Mouse (Mus musculus) kidney, postnatal 0 days (tissue): ENCODE measurements around the gene Slit3. TPM values are rescaled to one million over a fixed set of nuclear protein-coding genes. Genes with fewer than 3 reads are reported as not detected.
A peak's percentile ranks its signal among the peaks of the same experiment; 100 is the strongest.

ENCODE experiments used
- ATAC-seq: fragments of 200-750 bp; cut with Nextera tagmentation; replicated peaks from 2 replicates; pipeline ENCODE4 v1.8.0; 2017; ENCODE audit warnings: low read depth, moderate number of reproducible peaks, moderate TSS enrichment, moderate library complexity; ENCODE audit not compliant: low FRiP score
- DNase-seq: peaks from one replicate; pipeline ENCODE4 v3.0.0-alpha.2; 2016; ENCODE audit warnings: low spot score
- H3K27ac ChIP-seq: fragments of 300-500 bp; sonication (generic); 2 replicates; pipeline ENCODE4 v1.5.1; 2014; ENCODE audit warnings: mild to moderate bottlenecking
- H3K27me3 ChIP-seq: fragments of 300-500 bp; sonication (generic); 2 replicates; pipeline ENCODE4 v1.6.1; 2014; ENCODE audit warnings: low read length, mixed read lengths; ENCODE audit not compliant: insufficient read depth
- H3K36me3 ChIP-seq: fragments of 300-500 bp; sonication (generic); 2 replicates; pipeline ENCODE4 v1.6.1; 2014; ENCODE audit warnings: low read length, mixed read lengths; ENCODE audit not compliant: insufficient read depth
- H3K4me1 ChIP-seq: fragments of 300-500 bp; sonication (generic); replicated peaks from 2 replicates; pipeline ENCODE4 v1.6.1; 2014; ENCODE audit warnings: antibody characterized with exemption, low read length, mixed read lengths; ENCODE audit not compliant: insufficient read depth
- H3K4me2 ChIP-seq: fragments of 300-500 bp; sonication (generic); 2 replicates; pipeline ENCODE4 v1.6.1; 2014; ENCODE audit warnings: mild to moderate bottlenecking, low read length, moderate library complexity, mixed read lengths
- H3K4me3 ChIP-seq: fragments of 300-500 bp; sonication (generic); replicated peaks from 2 replicates; pipeline ENCODE4 v1.5.1; 2014; ENCODE audit warnings: low read depth, low read length
- H3K9ac ChIP-seq: fragments of 300-500 bp; sonication (generic); 2 replicates; pipeline ENCODE4 v1.6.1; 2014; ENCODE audit warnings: low read depth, low read length
- H3K9me3 ChIP-seq: fragments of 300-500 bp; sonication (generic); replicated peaks from 2 replicates; pipeline ENCODE4 v1.6.1; 2016; ENCODE audit warnings: low read length, inconsistent platforms, mixed read lengths
- CTCF ChIP-seq: IDR thresholded peaks from 2 replicates; pipeline ENCODE4 v1.5.1; 2016; ENCODE audit warnings: antibody characterized with exemption, low read depth, mild to moderate bottlenecking, moderate library complexity
- WGBS: fragments of 180-500 bp; shearing (Covaris S2); extraction: QIAGEN DNeasy Blood & Tissue Kit; methylation state at CpG from one replicate; pipeline ENCODE4 v1.1.7; 2014; 5-methylcytosine and 5-hydroxymethylcytosine counted together
- polyA plus RNA-seq: library from polyadenylated mRNA; unstranded; fragments of >200 nt; fragmentation: Nextera tagmentation; extraction: Ambion mirVana; gene quantifications from 2 replicates; pipeline ENCODE4 v1.2.1, GENCODE M21; 2015

Slit3 gene
- polyA plus RNA-seq, 1 experiment from 2014 or later, result 6.6 TPM

DNA sequence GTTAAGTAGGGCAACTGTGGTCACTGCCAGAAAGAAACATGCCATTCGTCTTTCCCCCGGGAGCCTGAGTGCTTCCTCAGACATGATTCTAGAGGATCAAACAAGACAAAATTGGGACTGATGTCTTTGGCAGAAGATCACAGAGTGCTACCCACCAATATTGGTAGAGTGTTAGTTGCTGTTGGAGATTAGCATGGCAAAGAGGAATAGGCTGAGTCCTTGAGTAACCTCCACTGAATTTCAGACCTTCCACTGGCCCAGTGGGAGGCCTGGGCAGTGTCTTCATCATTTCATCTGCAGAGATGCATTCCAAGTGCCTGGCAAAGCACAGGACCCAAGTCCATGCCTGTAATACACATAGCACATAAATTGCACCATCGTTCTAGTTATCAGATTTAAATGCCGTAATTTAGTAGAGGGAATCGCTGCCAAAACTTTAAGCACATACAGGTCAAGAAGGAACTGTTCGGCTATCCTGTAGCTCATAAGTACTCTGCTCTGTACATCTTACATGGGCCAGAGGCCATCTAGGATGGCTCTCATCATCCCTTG is 77.6 kb downstream of the Slit3 start:
- H3K9ac ChIP-seq, result no peak overlapping the region
- H3K4me3 ChIP-seq, result no peak overlapping the region
- no peak for DNase-seq
- no peaks in the 10 kb centered on the region for H3K36me3 ChIP-seq
- H3K9me3 ChIP-seq, result no peaks in the 10 kb centered on the region
- no peak for ATAC-seq
- no peak overlapping the region for H3K27ac ChIP-seq
- no peak overlapping the region for H3K4me2 ChIP-seq
- H3K4me1 ChIP-seq, result 0 out of 2 replicates have a peak, but pooled peaks cover 5% of the 10 kb centered on the region
- TF ChIP-seq CTCF, result no peak
- no peaks in the 10 kb centered on the region for H3K27me3 ChIP-seq
- WGBS, result 78% methylated on average over 6 of the region's 6 CpGs

DNA sequence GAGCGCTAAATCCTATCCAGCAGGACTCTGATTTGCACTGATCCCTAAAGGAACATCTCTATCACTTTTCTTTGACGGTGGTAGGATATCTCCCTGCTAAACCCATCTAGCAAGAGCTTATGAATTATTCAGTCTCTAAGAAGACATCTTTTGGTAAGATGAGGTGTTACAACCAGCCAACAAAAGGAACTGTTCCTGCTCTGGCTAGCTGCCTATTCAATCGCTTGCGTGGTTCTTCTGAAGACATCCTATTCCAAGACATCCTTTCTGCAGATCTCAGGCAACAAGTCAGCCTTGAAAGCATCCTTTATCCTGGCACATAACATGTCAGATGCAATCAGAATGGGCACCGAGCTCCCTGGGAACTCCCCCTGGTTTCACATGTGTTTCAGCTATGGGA is 81.3 kb downstream of the Slit3 start:
- no peak overlapping the region; the same call in 1 of the 2 replicates for H3K27ac ChIP-seq
- ATAC-seq, result no peak
- H3K9me3 ChIP-seq, result no peaks in the 10 kb centered on the region
- 55% methylated on average over 5 of the region's 5 CpGs for WGBS
- DNase-seq, result no peak
- 0 out of 2 replicates have a peak, but pooled peaks cover 5% of the 10 kb centered on the region for H3K4me1 ChIP-seq
- no peaks in the 10 kb centered on the region for H3K36me3 ChIP-seq
- no peak overlapping the region for H3K9ac ChIP-seq
- no peaks in the 10 kb centered on the region for H3K27me3 ChIP-seq
- H3K4me2 ChIP-seq, result no peak overlapping the region
- TF ChIP-seq CTCF, result no peak
- H3K4me3 ChIP-seq, result no peak overlapping the region

DNA sequence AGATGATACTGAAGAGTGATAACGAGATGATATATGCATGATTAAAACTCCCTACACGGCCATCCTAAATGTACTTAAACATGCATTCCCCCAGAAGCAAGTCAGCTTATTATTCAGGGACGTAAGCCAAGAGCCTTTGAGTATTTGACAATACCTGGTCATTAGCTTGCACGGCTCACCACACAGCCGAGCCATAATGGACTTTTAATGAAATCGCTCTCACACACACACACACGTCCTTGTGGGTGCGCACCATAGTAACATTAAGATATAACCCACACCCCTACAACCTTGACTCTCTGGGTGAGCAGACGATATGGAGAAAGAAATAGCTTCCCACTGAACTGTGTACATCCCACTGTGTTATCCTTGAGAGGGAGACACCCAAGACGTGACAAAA is 82.6 kb downstream of the Slit3 start:
- DNase-seq, result no peak
- Histone ChIP-seq H3K9ac (no peak overlapping the region), H3K4me1 (0 out of 2 replicates have a peak, but pooled peaks cover 5% of the 10 kb centered on the region), H3K4me3 (no peak overlapping the region), H3K27ac (no peak overlapping the region), H3K9me3 (no peaks in the 10 kb centered on the region), H3K36me3 (no peaks in the 10 kb centered on the region), H3K27me3 (no peaks in the 10 kb centered on the region), H3K4me2 (no peak overlapping the region)
- ATAC-seq, result no peak; the same call in 1 of the 2 replicates
- no peak for TF ChIP-seq CTCF
- WGBS, result 40% methylated on average over 10 of the region's 10 CpGs

DNA sequence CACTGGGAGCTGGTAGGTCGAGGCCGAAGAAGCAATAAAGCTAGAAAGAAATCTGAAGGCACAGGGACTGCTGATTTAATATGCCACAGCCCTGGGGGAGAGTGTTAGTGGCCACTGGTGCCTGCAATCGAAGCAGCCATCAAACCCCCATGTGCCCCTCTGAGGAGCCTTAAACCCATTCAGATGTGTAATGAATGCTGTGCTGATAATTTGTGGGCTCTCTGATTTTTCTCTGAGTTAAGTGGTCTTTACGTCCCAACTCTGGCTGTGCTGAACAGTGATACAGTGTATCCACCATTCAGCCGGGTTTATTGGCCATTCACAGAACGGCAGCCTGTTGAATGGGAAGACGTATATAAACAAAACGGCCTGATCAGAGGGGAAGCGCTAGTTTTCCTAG is 83.1 kb downstream of the Slit3 start:
- Histone ChIP-seq H3K36me3 (no peaks in the 10 kb centered on the region), H3K27me3 (no peaks in the 10 kb centered on the region), H3K4me1 (0 out of 2 replicates have a peak, but pooled peaks cover 5% of the 10 kb centered on the region), H3K27ac (no peak overlapping the region), H3K9me3 (no peaks in the 10 kb centered on the region), H3K9ac (no peak overlapping the region), H3K4me3 (no peak overlapping the region), H3K4me2 (no peak overlapping the region)
- no peak for TF ChIP-seq CTCF
- 18% methylated on average over 9 of the region's 9 CpGs for WGBS
- DNase-seq, result peak; percentile 25
- no peak for ATAC-seq

DNA sequence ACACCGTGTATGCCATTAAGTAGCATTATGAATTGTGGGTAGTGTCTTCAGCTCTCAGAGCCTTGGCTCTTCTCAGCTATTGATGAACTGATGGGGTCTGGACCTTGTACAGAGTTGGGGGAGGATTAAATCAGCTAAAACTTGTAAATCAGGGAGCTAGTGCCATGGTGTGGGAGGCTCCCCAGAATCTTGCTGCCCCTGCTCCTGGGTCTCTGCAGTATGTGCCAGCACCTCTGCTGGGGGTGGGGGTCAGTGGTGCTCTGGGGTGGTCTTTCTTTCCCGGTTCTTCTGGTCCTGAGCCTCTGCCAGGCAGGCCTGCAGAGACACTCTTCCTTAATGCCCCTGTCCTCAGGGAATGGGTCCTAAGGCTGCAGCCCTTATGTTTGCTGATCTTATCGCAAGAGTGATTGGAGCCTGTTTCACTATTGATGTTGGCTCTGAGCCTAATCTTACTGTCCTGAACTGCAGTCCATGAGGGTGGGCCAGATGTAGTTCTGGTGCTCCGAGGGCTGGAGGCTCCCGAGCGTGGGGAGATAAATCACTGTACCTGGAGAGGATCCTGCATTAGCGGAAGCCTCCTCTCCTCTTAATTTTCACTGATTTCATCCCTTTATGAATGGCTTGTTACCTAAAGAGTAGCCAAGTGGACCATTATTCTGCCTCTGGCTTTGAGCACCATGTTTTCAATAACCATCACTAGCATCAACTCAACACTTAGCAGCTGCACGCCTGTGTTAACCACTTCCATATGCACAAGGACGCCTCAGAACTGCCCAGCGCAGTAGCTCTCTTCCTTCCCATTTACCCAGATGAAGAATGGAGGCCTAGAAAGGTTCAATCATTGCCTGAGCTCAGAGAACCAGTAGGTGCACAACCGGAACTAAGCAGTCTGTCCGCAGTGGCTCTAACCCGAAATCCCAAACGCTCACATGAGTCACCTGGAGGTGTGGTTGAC is 90.0 kb downstream of the Slit3 start:
- no peak overlapping the region for H3K27ac ChIP-seq
- no peak for ATAC-seq
- WGBS, result 50% methylated on average over 14 of the region's 14 CpGs
- no peaks in the 10 kb centered on the region for H3K27me3 ChIP-seq
- no peak overlapping the region for H3K4me2 ChIP-seq
- no peaks in the 10 kb centered on the region for H3K36me3 ChIP-seq
- peak; percentile 46 for DNase-seq
- H3K4me3 ChIP-seq, result no peak overlapping the region
- no peak for TF ChIP-seq CTCF
- 0 out of 2 replicates have a peak, but pooled peaks cover 8% of the 10 kb centered on the region for H3K4me1 ChIP-seq
- no peak overlapping the region for H3K9ac ChIP-seq
- H3K9me3 ChIP-seq, result no peaks in the 10 kb centered on the region

DNA sequence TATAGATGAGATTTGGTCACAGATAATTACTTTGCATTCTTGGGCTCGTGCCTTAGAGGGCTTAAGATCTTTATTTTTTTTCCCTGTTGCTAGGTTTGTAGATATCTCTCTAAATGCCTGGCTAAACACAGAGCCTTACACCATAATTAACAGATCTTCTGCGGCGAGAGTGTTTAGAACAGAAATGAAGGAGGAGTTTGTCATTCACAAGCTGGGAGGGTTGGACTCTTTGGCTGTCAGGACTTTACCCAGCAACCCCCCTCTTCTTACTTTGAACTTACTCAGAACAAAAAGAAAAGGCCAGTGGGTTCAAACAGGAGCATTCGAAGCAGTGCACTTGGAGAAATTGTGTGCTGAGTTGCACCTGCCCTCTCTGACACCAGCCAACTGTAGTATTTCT is 103.0 kb downstream of the Slit3 start:
- H3K27ac ChIP-seq, result peak overlapping the region; percentile 55; the same call in 1 of the 2 replicates
- H3K4me2 ChIP-seq, result no peak overlapping the region
- H3K4me3 ChIP-seq, result no peak overlapping the region
- no peaks in the 10 kb centered on the region for H3K27me3 ChIP-seq
- no peak overlapping the region for H3K9ac ChIP-seq
- H3K36me3 ChIP-seq, result no peaks in the 10 kb centered on the region
- DNase-seq (peak; percentile 62), ATAC-seq (peak; percentile 85)
- no peaks in the 10 kb centered on the region for H3K9me3 ChIP-seq
- 12% methylated on average over 4 of the region's 4 CpGs for WGBS
- TF ChIP-seq CTCF, result no peak
- no peaks in the 10 kb centered on the region for H3K4me1 ChIP-seq
